Mouse (Mus musculus) ES-E14 (cell line): ENCODE data around the gene Cpne5. TPM values are rescaled to one million over a fixed set of nuclear protein-coding genes. Genes with fewer than 3 reads are reported as not detected.

Experiments
- DNase-seq: peaks from one replicate; pipeline ENCODE4 v3.0.0-alpha.2; 2013; ENCODE audit warnings: low read depth, low spot score
- H3K27ac ChIP-seq: 2 replicates; pipeline ENCODE4 v1.5.1; 2012; ENCODE audit warnings: low read depth, mild to moderate bottlenecking, low read length, moderate library complexity, mixed read lengths; ENCODE audit not compliant: poor library complexity, insufficient read depth, severe bottlenecking
- H3K36me3 ChIP-seq: 2 replicates; pipeline ENCODE4 v1.6.1; 2012; ENCODE audit warnings: mild to moderate bottlenecking, low read length, moderate library complexity, mixed read lengths; ENCODE audit not compliant: control insufficient read depth, poor library complexity, insufficient read depth, severe bottlenecking
- H3K4me1 ChIP-seq, 2 experiments: fragments of 150-350 bp in 1 of 2; sonication (generic) in 1 of 2; 2 replicates each; pipeline ENCODE4 v1.6.1; 2012; ENCODE audit warnings: low read length in 2 of 2, mild to moderate bottlenecking in 1 of 2, mixed read lengths in 1 of 2; ENCODE audit not compliant: control insufficient read depth in 2 of 2, insufficient read depth in 2 of 2, poor library complexity in 1 of 2
- H3K4me3 ChIP-seq, 2 experiments: fragments of 150-350 bp in 1 of 2; sonication (generic) in 1 of 2; 2 replicates each; pipeline ENCODE4 v1.5.1; 2012; ENCODE audit warnings: low read length in 2 of 2, low read depth in 1 of 2, mild to moderate bottlenecking in 1 of 2, mixed read lengths in 1 of 2; ENCODE audit not compliant: insufficient read depth in 1 of 2, poor library complexity in 1 of 2, severe bottlenecking in 1 of 2
- H3K9ac ChIP-seq: 2 replicates; pipeline ENCODE4 v1.6.1; 2012; ENCODE audit warnings: low read depth, mild to moderate bottlenecking, low read length, mixed read lengths; ENCODE audit not compliant: poor library complexity, insufficient read depth, severe bottlenecking
- H3K9me3 ChIP-seq: fragments of 150-350 bp; sonication (generic); 2 replicates; pipeline ENCODE4 v1.6.1; 2012; ENCODE audit warnings: low read depth, mild to moderate bottlenecking, low read length; ENCODE audit not compliant: control insufficient read depth, insufficient read depth
- CHD2 ChIP-seq: IDR thresholded peaks from 2 replicates; pipeline ENCODE4 v1.6.1; 2014; ENCODE audit warnings: mild to moderate bottlenecking, low read depth, low read length, inconsistent platforms
- HCFC1 ChIP-seq: IDR thresholded peaks from 2 replicates; pipeline ENCODE4 v1.6.1; 2012; ENCODE audit warnings: low read length, inconsistent platforms, borderline replicate concordance; ENCODE audit not compliant: insufficient read depth
- MAFK ChIP-seq: IDR thresholded peaks from 2 replicates; pipeline ENCODE4 v1.6.1; 2014; ENCODE audit warnings: mild to moderate bottlenecking, low read depth, low read length, inconsistent platforms; ENCODE audit not compliant: insufficient read depth
- ZC3H11A ChIP-seq: IDR thresholded peaks from 2 replicates; pipeline ENCODE4 v1.6.1; 2012; ENCODE audit warnings: low read depth, mild to moderate bottlenecking, inconsistent platforms, low read length, borderline replicate concordance
- ZNF384 ChIP-seq: IDR thresholded peaks from 2 replicates; pipeline ENCODE4 v1.6.1; 2012; ENCODE audit warnings: low read depth, low read length, inconsistent platforms
- in situ Hi-C, 2 experiments: fragments of 600-800 bp; cut with MboI; formaldehyde crosslinking; loops; one replicate each; pipeline ENCODE4 v1.15.1; 2025; ENCODE audit warnings: low sequenced_read_pairs in 2 of 2, inconsistent platforms in 1 of 2; ENCODE audit not compliant: unreplicated experiment in 2 of 2
- total RNA-seq: library from RNA; depleted of rRNA; stranded (reverse); fragments of 300-350 nt; gene quantifications from 2 replicates; pipeline ENCODE4 v1.2.3, GENCODE M21; 2012

Cpne5 gene
- total RNA-seq, 1 experiment, result 5.1 TPM

- Histone ChIP-seq H3K4me3 (no peak overlapping the region), H3K9ac (no peak overlapping the region), H3K4me1 (peaks cover 5 to 30% of the 10 kb centered on the region in 2 experiments; a peak in 2 of 4 replicates), H3K9me3 (no peaks in the 10 kb centered on the region), H3K36me3 (peaks cover 9% of the 10 kb centered on the region; the same call in 1 of the 2 replicates), H3K27ac (no peak overlapping the region)
- DNase-seq, result no peak
- no peak for TF ChIP-seq ZC3H11A
- no peak for TF ChIP-seq ZNF384
- in situ Hi-C loops, result no loop called here
Measured at GRCm38 (mm10) chr17:29164469-29165111, 73.4 kb downstream of the Cpne5 start.

GRCm38 (mm10) chr17:29162334-29162733 is 75.6 kb downstream of the Cpne5 start:
- TF ChIP-seq MAFK (no peak), CHD2 (no peak), ZNF384 (no peak), ZC3H11A (no peak), HCFC1 (no peak)
- DNase-seq, result no peak
- Histone ChIP-seq H3K27ac (no peak overlapping the region), H3K36me3 (peaks cover 9% of the 10 kb centered on the region; the same call in 1 of the 2 replicates), H3K4me1 (peaks cover 5 to 34% of the 10 kb centered on the region in 2 experiments; a peak in 2 of 4 replicates), H3K9me3 (no peaks in the 10 kb centered on the region), H3K4me3 (no peak overlapping the region), H3K9ac (no peak overlapping the region)
- in situ Hi-C loops, result no loop called here

GRCm38 (mm10) chr17:29159743-29160455 is 78.1 kb downstream of the Cpne5 start:
- peak; percentile 81 for DNase-seq
- no peak for TF ChIP-seq CHD2
- Histone ChIP-seq H3K36me3 (peaks cover 9% of the 10 kb centered on the region; the same call in 1 of the 2 replicates), H3K9ac (peak overlapping the region; percentile 62), H3K4me1 (peaks cover 1 to 41% of the 10 kb centered on the region in 2 experiments; a peak in 2 of 4 replicates), H3K4me3 (peak overlapping the region; percentile 45 to 63), H3K27ac (peak overlapping the region; percentile 72), H3K9me3 (no peaks in the 10 kb centered on the region)
- in situ Hi-C loops, result no loop called here

DNA sequence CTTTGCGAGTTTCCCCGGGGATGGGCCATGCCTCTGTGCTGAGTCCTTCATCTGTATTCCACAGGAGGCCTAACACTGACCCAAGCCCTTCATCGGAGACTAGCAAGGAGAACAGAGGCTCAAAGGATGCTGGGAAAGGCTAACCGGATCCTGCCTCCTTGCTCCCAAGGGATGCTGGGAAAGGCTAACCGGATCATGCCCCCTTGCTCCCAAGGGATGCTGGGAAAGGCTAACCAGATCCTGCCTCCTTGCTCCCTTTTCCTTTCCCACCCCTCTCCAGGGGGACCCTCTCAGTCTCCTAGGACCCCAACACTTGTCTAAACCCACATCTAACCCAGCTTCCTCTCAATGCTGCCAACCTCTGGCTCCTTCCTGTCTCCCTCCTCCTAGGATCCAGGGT is 78.6 kb downstream of the Cpne5 start:
- H3K9me3 ChIP-seq, result no peaks in the 10 kb centered on the region
- H3K4me3 ChIP-seq, result peak overlapping the region; percentile 45 to 63
- peak overlapping the region; percentile 72 for H3K27ac ChIP-seq
- TF ChIP-seq MAFK (no peak), HCFC1 (no peak), ZC3H11A (no peak), ZNF384 (no peak), CHD2 (no peak)
- no peak for DNase-seq
- peak overlapping the region; percentile 77 for H3K9ac ChIP-seq
- H3K4me1 ChIP-seq, result peaks cover 2 to 40% of the 10 kb centered on the region in 2 experiments; a peak in 2 of 4 replicates
- in situ Hi-C loops, result no loop called here
- H3K36me3 ChIP-seq, result peaks cover 6% of the 10 kb centered on the region; the same call in 1 of the 2 replicates
